Mouse (Mus musculus): ENCODE results near the gene Klhl3.

DNA sequence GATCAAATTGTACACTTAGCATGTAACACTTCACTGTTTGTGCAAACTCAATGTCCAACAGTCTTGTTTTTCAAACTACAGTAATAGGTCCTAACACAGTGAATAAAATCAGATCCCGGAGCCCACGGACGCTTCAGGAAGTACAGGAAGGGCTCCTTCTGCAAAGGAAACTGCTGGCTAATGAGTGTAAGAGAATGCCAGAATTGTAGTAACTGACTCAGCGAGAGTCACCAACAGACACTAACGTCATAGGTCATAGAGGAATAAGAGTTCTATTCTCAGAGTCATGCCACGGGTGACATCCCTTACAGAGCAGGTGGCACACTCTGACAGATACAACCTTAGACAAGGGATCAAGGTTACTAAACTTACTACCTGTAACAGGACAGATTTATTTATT, 78.9 kb downstream of the Klhl3 start:
- TF ChIP-seq CTCF (IDR thresholded peaks at IDR 0.05; ENCODE audit: low read depth, low read length) (no peak), POLR2A (IDR thresholded peaks at IDR 0.05; ENCODE audit: insufficient read depth, low read length) (no peak), EP300 (IDR thresholded peaks at IDR 0.05; ENCODE audit: insufficient read depth, low read depth, low read length) (no peak)

All from ES-Bruce4 (cell line).